Mouse (Mus musculus) left cerebral cortex, postnatal 25 days (tissue): ENCODE measurements around the gene Msmo1. TPM values are rescaled to one million over a fixed set of nuclear protein-coding genes. Genes with fewer than 3 reads are reported as not detected.

ENCODE experiments used
- total RNA-seq, 2 experiments: library from RNA; stranded (reverse); gene quantifications; 2 replicates each; pipeline ENCODE4 v1.2.3; 2021

Msmo1 gene
- total RNA-seq, 2 experiments from 2014 or later, result 92.2 to 98.4 TPM

Other genes with a start within 250 kb of the Msmo1 start
- gene Cpe, start 40.7 kb downstream of the Msmo1 start, total RNA-seq, result 1,000 to 10,000 TPM; 2,305 to 2,540 TPM
- gene Klhl2, start 116.2 kb upstream of the Msmo1 start, total RNA-seq, result 100 to 1,000 TPM; 153 to 175 TPM
- gene Tmem192, start 213.4 kb upstream of the Msmo1 start, total RNA-seq, result 10 to 100 TPM; 20.7 to 24.9 TPM